Mouse (Mus musculus) spleen, adult 2 months (tissue): ENCODE measurements around the gene Edaradd.

Experiments
- CTCF ChIP-seq: fragments of 200-500 bp; IDR thresholded peaks from 2 replicates; pipeline ENCODE4 v1.5.1; 2011; ENCODE audit warnings: mild to moderate bottlenecking, inconsistent platforms; ENCODE audit not compliant: insufficient read depth, insufficient read length, insufficient replicate concordance; ENCODE audit errors: extremely low read depth
- POLR2A ChIP-seq: fragments of 200-500 bp; IDR thresholded peaks from 2 replicates; pipeline ENCODE4 v1.6.1; 2011; ENCODE audit warnings: low read depth, low read length, inconsistent platforms

DNA sequence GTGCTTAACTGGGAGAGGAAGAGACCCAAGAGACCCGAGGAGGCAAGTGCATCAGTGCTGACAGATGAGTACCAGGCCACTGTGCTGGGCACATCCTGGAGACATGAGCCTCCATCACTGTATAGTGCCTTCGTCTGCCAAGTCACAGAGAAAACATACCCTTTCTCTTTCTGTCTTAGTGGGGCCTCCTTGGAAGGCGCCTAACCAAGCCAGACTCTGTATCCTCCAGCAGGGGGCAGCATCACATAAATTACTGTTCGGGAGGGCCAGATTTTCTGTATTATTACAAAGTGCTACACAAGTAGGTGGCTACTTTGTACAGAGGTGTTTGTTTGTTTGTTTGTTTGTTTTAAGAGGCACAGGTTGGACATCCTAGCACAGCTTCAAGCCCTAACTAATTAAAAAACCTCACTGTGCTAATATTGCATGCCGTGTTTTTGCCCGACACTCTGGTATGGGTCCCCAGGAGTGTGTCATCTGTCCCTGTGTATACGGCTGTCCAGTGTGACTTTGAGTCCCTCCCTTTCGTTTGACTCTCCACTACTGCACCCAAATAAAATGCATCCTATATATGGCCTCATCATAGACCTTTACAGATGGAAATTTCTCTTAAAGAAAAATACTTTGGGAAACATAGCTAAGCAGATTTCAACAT is 46.4 kb downstream of the Edaradd start:
- TF ChIP-seq POLR2A = no peak
- peak; percentile 71; the same call in 1 of the 2 replicates for TF ChIP-seq CTCF
